Mouse (Mus musculus): Measurements from ENCODE around the gene Cacna2d3.

Gene Cacna2d3

GRCm38 (mm10) chr14:29498546-29499290 lies 222.9 kb downstream of the Cacna2d3 start:
- in situ Hi-C loops (cut with MboI; ENCODE audit: unreplicated experiment in 2 of 2): no loop called here

- in situ Hi-C loops (cut with MboI; ENCODE audit: unreplicated experiment in 2 of 2): no loop called here
Observed at GRCm38 (mm10) chr14:29496552-29496951, 225.1 kb downstream of the Cacna2d3 start.

GRCm38 (mm10) chr14:29491786-29492185 lies 229.9 kb downstream of the Cacna2d3 start:
- in situ Hi-C loops (cut with MboI; ENCODE audit: unreplicated experiment in 2 of 2): no loop called here

- in situ Hi-C loops (cut with MboI; ENCODE audit: unreplicated experiment in 2 of 2): no loop called here
Observed at GRCm38 (mm10) chr14:29485416-29485815, 236.2 kb downstream of the Cacna2d3 start.

- in situ Hi-C loops (cut with MboI; ENCODE audit: unreplicated experiment in 2 of 2): no loop called here
Observed at GRCm38 (mm10) chr14:29478403-29478983, 243.2 kb downstream of the Cacna2d3 start.

GRCm38 (mm10) chr14:29464277-29464676 lies 257.4 kb downstream of the Cacna2d3 start:
- in situ Hi-C loops (cut with MboI; ENCODE audit: unreplicated experiment in 2 of 2): no loop called here

- in situ Hi-C loops (cut with MboI; ENCODE audit: unreplicated experiment in 2 of 2): loop anchor here in 1 of 2 experiments (25.0 kb wide), 2 partner anchors 488 to 1637 kb away; no protein-coding TSS in a partner anchor
Observed at GRCm38 (mm10) chr14:29449203-29449602, 272.5 kb downstream of the Cacna2d3 start.

GRCm38 (mm10) chr14:29443091-29444026 lies 278.3 kb downstream of the Cacna2d3 start:
- in situ Hi-C loops (cut with MboI; ENCODE audit: unreplicated experiment in 2 of 2): loop anchor here in 1 of 2 experiments (25.0 kb wide), 2 partner anchors 494 to 1631 kb away; no protein-coding TSS in a partner anchor

- in situ Hi-C loops (cut with MboI; ENCODE audit: unreplicated experiment in 2 of 2): loop anchor here in 1 of 2 experiments (25.0 kb wide), 2 partner anchors 495 to 1630 kb away; no protein-coding TSS in a partner anchor
Observed at GRCm38 (mm10) chr14:29442476-29442875, 279.2 kb downstream of the Cacna2d3 start.

- in situ Hi-C loops (cut with MboI; ENCODE audit: unreplicated experiment in 2 of 2): loop anchor here in 1 of 2 experiments (25.0 kb wide), 2 partner anchors 499 to 1626 kb away; no protein-coding TSS in a partner anchor
Observed at GRCm38 (mm10) chr14:29438666-29439065, 283.0 kb downstream of the Cacna2d3 start.

GRCm38 (mm10) chr14:29438251-29438650 lies 283.4 kb downstream of the Cacna2d3 start:
- in situ Hi-C loops (cut with MboI; ENCODE audit: unreplicated experiment in 2 of 2): loop anchor here in 1 of 2 experiments (25.0 kb wide), 2 partner anchors 499 to 1626 kb away; no protein-coding TSS in a partner anchor

- in situ Hi-C loops (cut with MboI; ENCODE audit: unreplicated experiment in 2 of 2): loop anchor here in 1 of 2 experiments (25.0 kb wide), 2 partner anchors 502 to 1623 kb away; no protein-coding TSS in a partner anchor
Observed at GRCm38 (mm10) chr14:29435203-29435602, 286.5 kb downstream of the Cacna2d3 start.

GRCm38 (mm10) chr14:29433716-29434115 lies 287.9 kb downstream of the Cacna2d3 start:
- in situ Hi-C loops (cut with MboI; ENCODE audit: unreplicated experiment in 2 of 2): loop anchor here in 1 of 2 experiments (25.0 kb wide), 2 partner anchors 504 to 1621 kb away; no protein-coding TSS in a partner anchor

GRCm38 (mm10) chr14:29433076-29433714 lies 288.5 kb downstream of the Cacna2d3 start:
- in situ Hi-C loops (cut with MboI; ENCODE audit: unreplicated experiment in 2 of 2): loop anchor here in 1 of 2 experiments (25.0 kb wide), 2 partner anchors 504 to 1621 kb away; no protein-coding TSS in a partner anchor

- in situ Hi-C loops (cut with MboI; ENCODE audit: unreplicated experiment in 2 of 2): loop anchor here in 1 of 2 experiments (25.0 kb wide), 2 partner anchors 508 to 1617 kb away; no protein-coding TSS in a partner anchor
Observed at GRCm38 (mm10) chr14:29429788-29430187, 291.9 kb downstream of the Cacna2d3 start.

GRCm38 (mm10) chr14:29425666-29426065 lies 296.0 kb downstream of the Cacna2d3 start:
- in situ Hi-C loops (cut with MboI; ENCODE audit: unreplicated experiment in 2 of 2): loop anchor here in 1 of 2 experiments (25.0 kb wide), 2 partner anchors 512 to 1613 kb away; no protein-coding TSS in a partner anchor

- in situ Hi-C loops (cut with MboI; ENCODE audit: unreplicated experiment in 2 of 2): loop anchor here in 1 of 2 experiments (25.0 kb wide), 2 partner anchors 512 to 1613 kb away; no protein-coding TSS in a partner anchor
Observed at GRCm38 (mm10) chr14:29425208-29425607, 296.5 kb downstream of the Cacna2d3 start.

GRCm38 (mm10) chr14:29405878-29406165 lies 315.8 kb downstream of the Cacna2d3 start:
- in situ Hi-C loops (cut with MboI; ENCODE audit: unreplicated experiment in 2 of 2): no loop called here

GRCm38 (mm10) chr14:29405125-29405877 lies 316.4 kb downstream of the Cacna2d3 start:
- in situ Hi-C loops (cut with MboI; ENCODE audit: unreplicated experiment in 2 of 2): no loop called here

Data from v-Abl transformed pro-B cells (cell line).